Comparison of ENCODE assay signal across 16 mouse cellular contexts in the genomic region with DNA sequence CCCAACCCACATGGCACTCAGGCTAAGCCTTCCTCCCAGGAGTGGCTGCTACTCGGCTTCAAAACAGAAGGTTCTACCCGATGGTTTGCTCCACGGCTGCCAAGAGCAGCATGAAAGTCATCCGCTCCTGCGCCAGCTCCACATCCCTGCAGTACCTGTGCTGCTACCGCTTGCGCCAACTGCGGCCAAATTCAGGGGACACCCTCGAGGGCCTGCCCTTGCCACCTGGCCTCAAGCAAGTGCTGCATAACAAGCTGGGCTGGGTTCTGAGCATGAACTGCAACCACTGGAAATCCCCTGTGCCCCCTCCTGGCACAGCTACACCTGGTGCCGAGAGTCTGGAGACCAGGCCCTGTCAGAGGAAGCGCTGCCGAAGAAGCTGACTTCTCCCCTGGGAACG. TPM values are rescaled to one million over a fixed set of nuclear protein-coding genes. Genes with fewer than 3 reads are reported as not detected.
DNase-seq lines count a peak whose midpoint lies in the region; ATAC-seq and TF ChIP-seq lines count a peak whose summit lies in the region.
"Had no signal": no experiment of that assay in that cellular context is flagged by ENCODE, and none has a peak within 500 bp of the region (broad histone marks: within the 10 kb centered on the region; RNA-seq: fewer than 3 reads in every experiment).

No protein-coding gene starts in this region.

- H3K9me3 ChIP-seq in E14TG2a.4 (ENCODE audit: low read length), result no peaks in the 10 kb centered on the region
- H3K9me3 ChIP-seq in neural tube, embryonic 15.5 days (replicated peaks), result no peaks in the 10 kb centered on the region
- H3K9me3 ChIP-seq: heart, embryonic 12.5 days; midbrain, embryonic 10.5 days; stomach, embryonic 15.5 days had no signal

- H3K4me1 ChIP-seq in E14TG2a.4 (replicated peaks; ENCODE audit: low read depth, low read length), result peaks cover 73% of the 10 kb centered on the region
- peaks cover 65% of the 10 kb centered on the region for H3K4me1 ChIP-seq in neural tube, embryonic 15.5 days

- no peak for ATAC-seq in neural tube, embryonic 15.5 days (ENCODE audit: low FRiP score)
- ATAC-seq: inflammation-experienced regulatory T-cells, adult 6 months had no signal

- DNase-seq in adrenal gland, postnatal 14 days, result peak; percentile 15
- DNase-seq in adrenal gland, postnatal 36 days, result no peak
- DNase-seq in kidney, postnatal 10 days, result peak; percentile 10
- DNase-seq in kidney, adult 8-10 months, result no peak
- DNase-seq in cerebellum, postnatal 10 days, result peak; percentile 53 to 57
- DNase-seq in heart, postnatal 10 days, result no peak
- DNase-seq: gastrocnemius, postnatal 36 days; kidney, postnatal 14 days; lung, postnatal 36 days; spleen, adult 18-20 months had no signal

- no peaks in the 10 kb centered on the region for H3K27me3 ChIP-seq in E14TG2a.4 (ENCODE audit: insufficient read depth, low read length)
- no peaks in the 10 kb centered on the region for H3K27me3 ChIP-seq in neural tube, embryonic 15.5 days (replicated peaks)
- H3K27me3 ChIP-seq: heart, embryonic 12.5 days; stomach, embryonic 15.5 days had no signal

- intact Hi-C loops in heart, postnatal 10 days (cut with DNase I), result no loop called here

- peak overlapping the region; percentile 26; the same call in 1 of the 2 replicates for H3K4me3 ChIP-seq in E14TG2a.4 (replicated peaks; ENCODE audit: low read length)
- H3K4me3 ChIP-seq in neural tube, embryonic 15.5 days (replicated peaks), result no peak overlapping the region
- H3K4me3 ChIP-seq: heart, embryonic 12.5 days; midbrain, embryonic 10.5 days; stomach, embryonic 15.5 days had no signal

- TF ChIP-seq CTCF in E14TG2a.4 (conservative IDR thresholded peaks at IDR 0.05; ENCODE audit: low read length), result no peak

- no peak overlapping the region for H3K9ac ChIP-seq in neural tube, embryonic 15.5 days (replicated peaks)
- H3K9ac ChIP-seq: heart, embryonic 12.5 days; stomach, embryonic 15.5 days had no signal

- H3K4me2 ChIP-seq in neural tube, embryonic 15.5 days, result no peak overlapping the region
- H3K4me2 ChIP-seq: heart, embryonic 12.5 days; stomach, embryonic 15.5 days had no signal

- H3K27ac ChIP-seq in neural tube, embryonic 15.5 days (replicated peaks), result no peak overlapping the region
- H3K27ac ChIP-seq: midbrain, embryonic 10.5 days; stomach, embryonic 15.5 days had no signal

- WGBS in neural tube, embryonic 15.5 days, result 85% methylated on average over 13 of the region's 13 CpGs

- peaks cover 62% of the 10 kb centered on the region for H3K36me3 ChIP-seq in E14TG2a.4 (ENCODE audit: insufficient read depth, low read length)
- H3K36me3 ChIP-seq in neural tube, embryonic 15.5 days, result peaks cover 48% of the 10 kb centered on the region

RNA-seq across cellular contexts. Expression of a gene that starts 3.6 kb away (rescaled TPM):
- total RNA-seq in adrenal gland, postnatal 14 days (2021), result 36.7 and 43.1 TPM in 2 replicates
- 10 to 100 TPM; 41.0 to 42.3 TPM for total RNA-seq in adrenal gland, postnatal 36 days (2021)
- 27.9 and 31.3 TPM in 2 replicates for polyA plus RNA-seq in neural tube, embryonic 15.5 days (2015; fragmentation: Nextera tagmentation; extraction: Ambion mirVana)
- total RNA-seq in heart, postnatal 10 days (2021), result 10 to 100 TPM; 17.1 to 23.7 TPM

RNA-seq across cellular contexts. Expression of a gene that starts 3.6 kb away (rescaled TPM):
- total RNA-seq in adrenal gland, postnatal 14 days (2021), result 133 and 145 TPM in 2 replicates
- 100 to 1,000 TPM; 109 to 177 TPM for total RNA-seq in adrenal gland, postnatal 36 days (2021)
- polyA plus RNA-seq in neural tube, embryonic 15.5 days (2015; fragmentation: Nextera tagmentation; extraction: Ambion mirVana), result 89.0 and 89.5 TPM in 2 replicates
- 100 to 1,000 TPM; 114 to 116 TPM for total RNA-seq in heart, postnatal 10 days (2021)

RNA-seq across cellular contexts. Expression of a gene that starts 4.9 kb away (rescaled TPM):
- 30.2 and 34.6 TPM in 2 replicates for total RNA-seq in adrenal gland, postnatal 14 days (2021)
- 10 to 100 TPM; 31.2 to 34.7 TPM for total RNA-seq in adrenal gland, postnatal 36 days (2021)
- polyA plus RNA-seq in neural tube, embryonic 15.5 days (2015; fragmentation: Nextera tagmentation; extraction: Ambion mirVana), result 77.6 and 84.2 TPM in 2 replicates
- 10 to 100 TPM; 41.3 to 45.8 TPM for total RNA-seq in heart, postnatal 10 days (2021)

RNA-seq across cellular contexts. Expression of a gene that starts 5.0 kb away (rescaled TPM):
- total RNA-seq in adrenal gland, postnatal 14 days (2021), result 46.1 and 47.4 TPM in 2 replicates
- 100 to 1,000 TPM in 1 of 2 experiments, 10 to 100 TPM in 1; 51.3 to 113 TPM for total RNA-seq in adrenal gland, postnatal 36 days (2021)
- 92.9 and 105 TPM in 2 replicates for polyA plus RNA-seq in neural tube, embryonic 15.5 days (2015; fragmentation: Nextera tagmentation; extraction: Ambion mirVana)
- 10 to 100 TPM; 45.4 to 54.6 TPM for total RNA-seq in heart, postnatal 10 days (2021)

RNA-seq across cellular contexts. Expression of a gene that starts 5.2 kb away (rescaled TPM):
- total RNA-seq in adrenal gland, postnatal 14 days (2021), result 39.5 and 48.8 TPM in 2 replicates
- 10 to 100 TPM; 47.7 to 57.9 TPM for total RNA-seq in adrenal gland, postnatal 36 days (2021)
- polyA plus RNA-seq in neural tube, embryonic 15.5 days (2015; fragmentation: Nextera tagmentation; extraction: Ambion mirVana), result 63.2 and 68.9 TPM in 2 replicates
- 10 to 100 TPM; 27.0 to 27.8 TPM for total RNA-seq in heart, postnatal 10 days (2021)

Comparison
In these comparisons a context has a peak if more than half of its experiments do, and no peak if none do; other contexts are left out.
1. DNase-seq: peak in adrenal gland, postnatal 14 days (single experiment), kidney, postnatal 10 days (single experiment) and cerebellum, postnatal 10 days (2 of 2); none in adrenal gland, postnatal 36 days (0 of 2), kidney, adult 8-10 months (0 of 2) and heart, postnatal 10 days (0 of 2).